Mouse (Mus musculus) erythroid progenitor cell, adult 5-6 weeks (primary cell): ENCODE data around the gene Atxn1. TPM values are rescaled to one million over a fixed set of nuclear protein-coding genes. Genes with fewer than 3 reads are reported as not detected.
A peak's percentile ranks its signal among the peaks of the same experiment; 100 is the strongest.

Experiments
- ATAC-seq: replicated peaks from 2 replicates; pipeline ENCODE4 v1.8.0; 2016; ENCODE audit warnings: moderate number of reproducible peaks, mild to moderate bottlenecking, moderate TSS enrichment, inconsistent platforms; ENCODE audit not compliant: poor library complexity, low FRiP score, severe bottlenecking
- total RNA-seq, 2 experiments: library from RNA; stranded (forward) in 1 of 2; stranded (reverse) in 1 of 2; fragments of 150-400 nt in 1 of 2; fragments of 186-747, 209-891 nt in 1 of 2; gene quantifications; 2 replicates each; pipeline versions ENCODE4 v1.2.3 to v1.2.4; 2015 to 2017; ENCODE audit warnings: low replicate concordance in 2 of 2

Atxn1 gene
- total RNA-seq, 2 experiments from 2014 or later, result 7.2 to 30.2 TPM

GRCm38 (mm10) chr13:45572768-45573167 is 392.0 kb downstream of the Atxn1 start:
- ATAC-seq, result no peak

- no peak for ATAC-seq
These were observed 393.0 kb downstream of the Atxn1 start for GRCm38 (mm10) chr13:45571795-45572262.

GRCm38 (mm10) chr13:45569932-45570331 is 394.9 kb downstream of the Atxn1 start:
- no peak for ATAC-seq

- no peak for ATAC-seq
These were observed 399.9 kb downstream of the Atxn1 start for GRCm38 (mm10) chr13:45564946-45565345.

GRCm38 (mm10) chr13:45562011-45562410 is 402.8 kb downstream of the Atxn1 start:
- ATAC-seq, result no peak

- no peak for ATAC-seq
These were observed 404.3 kb downstream of the Atxn1 start for GRCm38 (mm10) chr13:45560543-45560942.

GRCm38 (mm10) chr13:45559258-45559657 is 405.6 kb downstream of the Atxn1 start:
- ATAC-seq, result no peak

GRCm38 (mm10) chr13:45558367-45558766 is 406.4 kb downstream of the Atxn1 start:
- no peak for ATAC-seq

- ATAC-seq, result no peak
These were observed 411.1 kb downstream of the Atxn1 start for GRCm38 (mm10) chr13:45553674-45554073.

- ATAC-seq, result no peak
These were observed 417.3 kb downstream of the Atxn1 start for GRCm38 (mm10) chr13:45547549-45547948.

- no peak for ATAC-seq
These were observed 417.9 kb downstream of the Atxn1 start for GRCm38 (mm10) chr13:45546946-45547345.

GRCm38 (mm10) chr13:45545974-45546373 is 418.8 kb downstream of the Atxn1 start:
- no peak; the same call in 1 of the 2 replicates for ATAC-seq

GRCm38 (mm10) chr13:45539205-45539568 is 425.6 kb downstream of the Atxn1 start:
- ATAC-seq, result no peak; the same call in 1 of the 2 replicates

- no peak for ATAC-seq
These were observed 426.1 kb downstream of the Atxn1 start for GRCm38 (mm10) chr13:45538532-45539204.

GRCm38 (mm10) chr13:45538091-45538490 is 426.7 kb downstream of the Atxn1 start:
- ATAC-seq, result 0 out of 2 replicates have a peak, but pooled peaks have one; percentile 6

- no peak for ATAC-seq
These were observed 427.7 kb downstream of the Atxn1 start for GRCm38 (mm10) chr13:45537110-45537509.

GRCm38 (mm10) chr13:45535731-45536453 is 428.9 kb downstream of the Atxn1 start:
- ATAC-seq, result no peak

- ATAC-seq, result no peak
These were observed 434.1 kb downstream of the Atxn1 start for GRCm38 (mm10) chr13:45530754-45531153.

- no peak for ATAC-seq
These were observed 436.0 kb downstream of the Atxn1 start for GRCm38 (mm10) chr13:45528787-45529186.

- ATAC-seq, result peak; percentile 78
These were observed 437.4 kb downstream of the Atxn1 start for GRCm38 (mm10) chr13:45527232-45527964.

- no peak for ATAC-seq
These were observed 438.6 kb downstream of the Atxn1 start for GRCm38 (mm10) chr13:45526230-45526629.
